Mouse (Mus musculus): ENCODE measurements around the gene Sars2. TPM values are rescaled to one million over a fixed set of nuclear protein-coding genes. Genes with fewer than 3 reads are reported as not detected.

Sars2 gene
- polyA plus RNA-seq, 1 experiment from 2014 or later = 25.3 TPM

DNA sequence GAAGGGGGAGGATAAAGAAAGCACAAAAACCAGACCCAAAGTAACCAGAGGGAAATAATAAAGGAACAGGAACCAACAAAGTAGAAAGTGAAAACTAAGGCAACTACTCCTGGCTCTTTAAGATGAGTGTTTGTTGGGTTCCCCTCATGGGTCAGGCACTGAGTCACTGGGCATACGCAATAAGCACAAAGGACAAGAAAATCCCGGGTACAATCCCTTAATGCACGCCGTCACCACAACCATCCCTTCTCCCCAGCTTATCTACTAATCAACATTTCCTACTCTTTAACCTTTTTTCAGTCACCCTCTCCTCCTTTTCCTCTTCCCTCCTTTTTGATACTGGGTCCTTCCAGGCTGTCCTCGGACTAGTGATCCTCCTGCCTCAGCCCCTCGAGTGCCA lies 23.4 kb downstream of the Sars2 start:
- Histone ChIP-seq H3K9me3 (replicated peaks) (no peaks in the 10 kb centered on the region), H3K9ac (no peak overlapping the region), H3K4me2 (replicated peaks) (peak overlapping the region; percentile 58), H3K4me3 (replicated peaks) (peak overlapping the region; percentile 73), H3K4me1 (peaks cover 22% of the 10 kb centered on the region), H3K27ac (replicated peaks) (no peak overlapping the region), H3K36me3 (peaks cover 21% of the 10 kb centered on the region), H3K27me3 (no peaks in the 10 kb centered on the region)
- 82% methylated on average over 6 of the region's 6 CpGs for WGBS
- no peak for ATAC-seq (ENCODE audit: insufficient number of reproducible peaks, low FRiP score, low TSS enrichment, low read depth)

DNA sequence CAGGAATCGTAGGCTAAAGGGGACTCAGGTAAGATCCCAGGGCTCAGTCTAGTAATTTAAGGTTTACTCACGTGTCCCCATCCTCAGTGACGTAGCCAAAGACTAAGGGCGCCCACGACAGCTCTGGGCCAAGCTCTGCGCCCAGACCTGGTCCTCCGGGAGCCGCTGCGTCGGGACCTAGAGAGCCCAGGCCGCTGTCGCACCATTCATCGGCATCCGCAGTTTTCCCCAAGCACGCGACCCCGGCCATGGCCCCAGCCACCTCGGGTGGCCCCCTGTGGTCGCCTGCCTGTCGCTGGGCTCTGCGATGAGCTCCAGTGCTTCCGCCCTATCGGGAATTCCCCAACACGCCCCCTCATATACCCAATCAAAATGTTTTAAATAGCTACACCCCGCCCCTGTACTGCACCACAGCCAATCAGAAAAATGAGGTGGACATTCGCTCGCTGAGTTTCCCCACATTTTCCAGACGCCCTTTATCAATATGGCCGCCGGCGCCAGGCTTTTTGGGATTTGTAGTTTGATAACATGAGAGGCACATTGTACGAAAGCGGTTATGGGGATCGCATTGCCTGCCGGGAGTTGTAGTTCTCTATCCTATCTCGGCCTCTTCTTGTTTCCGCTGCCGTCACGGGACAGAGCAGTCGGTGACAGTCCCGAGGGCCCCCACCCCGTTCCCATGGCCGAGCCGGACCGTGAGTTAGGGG lies 24.5 kb downstream of the Sars2 start, which contains the start of gene Sirt2:
TSS of gene Sirt2 (plus strand) at position 563 of the 707 bp plus-strand sequence.
- Histone ChIP-seq H3K9ac (peak within 1 kb of the TSS; percentile 69), H3K27ac (replicated peaks) (no peak within 1 kb of the TSS), H3K27me3 (no peaks in the 10 kb centered on the region), H3K36me3 (peaks cover 10% of the 10 kb centered on the region), H3K4me2 (replicated peaks) (peak within 1 kb of the TSS; percentile 58), H3K9me3 (replicated peaks) (no peaks in the 10 kb centered on the region), H3K4me3 (replicated peaks) (peak within 1 kb of the TSS; percentile 73), H3K4me1 (peaks cover 22% of the 10 kb centered on the region)
- ATAC-seq (ENCODE audit: insufficient number of reproducible peaks, low FRiP score, low TSS enrichment, low read depth) = peak; percentile 97
- WGBS = under 1% methylated on average over 45 of the region's 45 CpGs

- ATAC-seq (ENCODE audit: insufficient number of reproducible peaks, low FRiP score, low TSS enrichment, low read depth) = no peak
- Histone ChIP-seq H3K4me3 (replicated peaks) (peak overlapping the region; percentile 73), H3K4me1 (peaks cover 22% of the 10 kb centered on the region), H3K36me3 (peaks cover 5% of the 10 kb centered on the region), H3K9me3 (replicated peaks) (no peaks in the 10 kb centered on the region), H3K4me2 (replicated peaks) (peak overlapping the region; percentile 52), H3K9ac (peak overlapping the region; percentile 69), H3K27me3 (no peaks in the 10 kb centered on the region), H3K27ac (replicated peaks) (no peak overlapping the region)
- WGBS = 2% methylated on average over 14 of the region's 14 CpGs
These were observed 25.1 kb downstream of the Sars2 start for GRCm38 (mm10) chr7:28766910-28767309.

DNA sequence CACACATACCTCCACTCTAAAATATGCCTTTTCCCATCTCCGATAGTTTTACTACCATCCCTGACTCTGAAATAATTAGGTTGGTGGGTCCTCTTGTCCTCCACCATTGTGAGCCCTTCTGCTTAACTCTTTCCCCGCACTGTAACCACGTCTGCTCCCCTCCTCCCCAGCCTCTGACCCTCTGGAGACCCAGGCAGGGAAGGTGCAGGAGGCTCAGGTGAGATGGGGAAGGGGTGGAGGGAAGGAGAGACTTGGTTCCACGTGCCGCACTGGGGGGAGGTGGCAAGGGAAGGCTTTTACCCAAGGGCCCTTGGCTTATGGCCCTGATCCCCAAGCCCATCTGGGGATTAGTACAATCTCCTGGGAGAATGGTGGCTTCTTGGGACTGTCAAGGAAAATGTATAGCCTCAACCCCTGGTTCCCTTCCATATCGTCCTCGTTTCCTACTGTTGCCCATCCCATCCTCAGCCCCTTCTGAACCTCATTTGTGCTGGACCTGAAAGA lies 25.7 kb downstream of the Sars2 start, which contains the start of gene Nfkbib:
TSS of gene Nfkbib (minus strand) at position 51 of the 504 bp plus-strand sequence.
- peak within 1 kb of the TSS; percentile 73 for H3K4me3 ChIP-seq (replicated peaks)

DNA sequence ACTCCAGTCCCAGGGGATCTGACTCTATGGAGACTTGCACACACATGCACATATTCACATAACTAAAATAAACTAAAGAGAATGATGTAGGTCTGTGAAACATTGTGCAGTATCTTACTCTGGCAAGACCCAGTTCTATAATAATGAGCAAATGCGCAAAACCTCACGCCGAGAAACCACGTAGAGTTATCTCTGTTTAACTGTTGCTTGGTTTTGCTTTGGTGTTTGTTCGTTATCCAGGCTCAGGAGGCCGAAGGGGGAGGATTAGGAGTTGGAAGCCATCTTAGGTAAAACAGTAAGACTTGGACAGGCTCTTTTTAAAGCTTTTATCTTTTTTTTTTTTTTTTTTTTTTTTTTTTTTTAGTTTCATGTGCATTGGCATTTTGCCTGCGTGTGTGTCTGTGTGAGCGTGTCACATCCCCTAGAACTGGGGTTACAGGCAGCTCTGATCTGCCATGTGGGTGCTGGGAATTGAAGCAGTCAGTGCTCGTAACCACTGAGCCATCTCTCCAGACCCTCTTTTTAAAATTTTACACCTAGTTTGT lies 27.7 kb downstream of the Sars2 start:
- no peak overlapping the region for H3K9ac ChIP-seq
- 86% methylated on average over 9 of the region's 9 CpGs for WGBS
- H3K36me3 ChIP-seq = 0 out of 2 replicates have a peak, but pooled peaks cover 15% of the 10 kb centered on the region
- H3K4me2 ChIP-seq (replicated peaks) = no peak overlapping the region
- H3K4me1 ChIP-seq = peaks cover 22% of the 10 kb centered on the region
- no peak overlapping the region for H3K27ac ChIP-seq (replicated peaks)
- H3K4me3 ChIP-seq (replicated peaks) = no peak overlapping the region
- no peak for ATAC-seq (ENCODE audit: insufficient number of reproducible peaks, low FRiP score, low TSS enrichment, low read depth)
- no peaks in the 10 kb centered on the region for H3K9me3 ChIP-seq (replicated peaks)
- no peaks in the 10 kb centered on the region for H3K27me3 ChIP-seq

More for the DNA sequence above, 25.7 kb downstream of the Sars2 start, which contains the start of gene Nfkbib:
- no peak for ATAC-seq (ENCODE audit: insufficient number of reproducible peaks, low FRiP score, low TSS enrichment, low read depth)
- Histone ChIP-seq H3K9me3 (replicated peaks) (no peaks in the 10 kb centered on the region), H3K4me1 (peaks cover 22% of the 10 kb centered on the region), H3K36me3 (0 out of 2 replicates have a peak, but pooled peaks cover 7% of the 10 kb centered on the region), H3K27me3 (no peaks in the 10 kb centered on the region), H3K4me2 (replicated peaks) (peak within 1 kb of the TSS; percentile 58), H3K27ac (replicated peaks) (no peak within 1 kb of the TSS), H3K9ac (peak within 1 kb of the TSS; percentile 69)
- 59% methylated on average over 7 of the region's 7 CpGs for WGBS

DNA sequence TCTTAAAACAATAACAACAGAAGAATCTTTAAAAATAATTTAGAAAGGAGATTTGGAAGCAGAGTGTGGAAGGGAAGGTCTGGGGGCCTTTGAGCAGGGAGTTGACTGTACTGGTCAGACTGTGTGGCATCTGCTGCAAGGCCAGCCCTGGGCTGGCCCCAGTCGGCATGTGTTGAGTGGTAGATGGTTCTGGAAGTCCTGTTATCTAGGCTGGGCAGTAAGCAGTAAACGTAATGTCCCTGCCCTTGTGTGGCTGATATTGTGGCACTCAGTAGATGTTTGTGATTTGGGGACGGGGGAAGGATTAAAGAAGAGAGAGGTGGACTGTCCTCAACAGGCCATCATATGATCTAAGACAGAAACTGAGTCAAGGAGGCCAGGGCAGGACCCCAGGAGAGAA lies 28.5 kb downstream of the Sars2 start:
- Histone ChIP-seq H3K36me3 (0 out of 2 replicates have a peak, but pooled peaks cover 15% of the 10 kb centered on the region), H3K9me3 (replicated peaks) (no peaks in the 10 kb centered on the region), H3K4me2 (replicated peaks) (no peak overlapping the region), H3K4me3 (replicated peaks) (no peak overlapping the region), H3K4me1 (peaks cover 16% of the 10 kb centered on the region), H3K9ac (no peak overlapping the region), H3K27ac (replicated peaks) (no peak overlapping the region), H3K27me3 (no peaks in the 10 kb centered on the region)
- no peak for ATAC-seq (ENCODE audit: insufficient number of reproducible peaks, low FRiP score, low TSS enrichment, low read depth)
- WGBS = 93% methylated on average over 3 of the region's 3 CpGs

- Histone ChIP-seq H3K27ac (replicated peaks) (no peak overlapping the region), H3K9ac (no peak overlapping the region), H3K9me3 (replicated peaks) (no peaks in the 10 kb centered on the region), H3K36me3 (peaks cover 19% of the 10 kb centered on the region; the same call in 1 of the 2 replicates), H3K4me1 (peaks cover 11% of the 10 kb centered on the region), H3K4me3 (replicated peaks) (no peak overlapping the region), H3K27me3 (no peaks in the 10 kb centered on the region), H3K4me2 (replicated peaks) (no peak overlapping the region)
- 87% methylated on average over 11 of the region's 11 CpGs for WGBS
- ATAC-seq (ENCODE audit: insufficient number of reproducible peaks, low FRiP score, low TSS enrichment, low read depth) = no peak
These were observed 30.1 kb downstream of the Sars2 start for GRCm38 (mm10) chr7:28771867-28772266.

DNA sequence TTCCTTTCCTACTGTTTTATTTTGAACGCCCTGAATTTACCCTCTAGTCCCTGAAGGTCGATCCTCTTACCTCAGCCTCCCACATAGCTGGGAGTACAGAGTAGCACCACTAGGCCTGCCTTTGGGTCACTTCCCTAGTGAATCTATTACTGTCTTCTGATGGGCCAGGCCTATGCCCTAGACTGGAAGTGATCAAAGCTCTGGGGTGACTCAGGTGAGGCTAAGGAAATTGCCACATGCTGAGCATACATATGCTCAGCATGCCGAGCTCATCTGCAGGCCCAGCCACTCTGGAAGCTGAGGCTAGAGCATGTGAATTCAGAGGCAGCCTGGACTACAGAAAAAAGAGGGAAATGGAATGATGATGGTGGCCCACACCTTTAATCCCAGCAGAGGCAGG lies 31.4 kb downstream of the Sars2 start:
- no peaks in the 10 kb centered on the region for H3K9me3 ChIP-seq (replicated peaks)
- 60% methylated on average over 3 of the region's 3 CpGs for WGBS
- peak overlapping the region; percentile 28; the same call in 1 of the 2 replicates for H3K27ac ChIP-seq (replicated peaks)
- H3K4me2 ChIP-seq (replicated peaks) = no peak overlapping the region
- no peaks in the 10 kb centered on the region for H3K27me3 ChIP-seq
- ATAC-seq (ENCODE audit: insufficient number of reproducible peaks, low FRiP score, low TSS enrichment, low read depth) = no peak
- H3K9ac ChIP-seq = no peak overlapping the region
- H3K4me1 ChIP-seq = no peaks in the 10 kb centered on the region
- no peak overlapping the region for H3K4me3 ChIP-seq (replicated peaks)
- H3K36me3 ChIP-seq = peaks cover 23% of the 10 kb centered on the region; the same call in 1 of the 2 replicates

GRCm38 (mm10) chr7:28774164-28774563 lies 32.4 kb downstream of the Sars2 start:
- Histone ChIP-seq H3K4me3 (replicated peaks) (no peak overlapping the region), H3K9me3 (replicated peaks) (no peaks in the 10 kb centered on the region), H3K36me3 (peaks cover 28% of the 10 kb centered on the region; the same call in 1 of the 2 replicates), H3K27ac (replicated peaks) (peak overlapping the region; percentile 28), H3K4me1 (no peaks in the 10 kb centered on the region), H3K9ac (no peak overlapping the region), H3K27me3 (no peaks in the 10 kb centered on the region), H3K4me2 (replicated peaks) (no peak overlapping the region)
- ATAC-seq (ENCODE audit: insufficient number of reproducible peaks, low FRiP score, low TSS enrichment, low read depth) = peak; percentile 25; the same call in 1 of the 2 replicates
- WGBS = 55% methylated on average over 12 of the region's 12 CpGs

DNA sequence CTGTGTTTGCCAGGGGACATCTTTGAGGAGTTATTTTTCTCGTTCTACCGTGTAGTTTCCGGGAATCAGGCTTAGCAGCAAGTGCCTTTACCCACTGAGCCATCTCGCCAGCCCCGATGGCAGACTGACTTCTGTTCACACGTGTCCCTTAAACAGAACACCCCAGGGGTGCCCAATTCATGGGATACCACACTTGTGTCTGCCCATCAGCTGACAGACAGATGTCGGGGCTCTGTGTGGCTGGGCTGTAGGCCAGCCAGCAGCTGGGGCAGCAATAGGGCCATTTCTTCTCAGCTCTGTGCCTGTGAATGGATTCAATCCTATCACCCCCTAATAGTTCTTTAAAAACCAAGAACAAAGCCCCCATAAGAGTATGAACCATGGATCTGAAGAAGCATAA lies 33.3 kb downstream of the Sars2 start:
- Histone ChIP-seq H3K27ac (replicated peaks) (no peak overlapping the region; the same call in 1 of the 2 replicates), H3K9me3 (replicated peaks) (no peaks in the 10 kb centered on the region), H3K4me2 (replicated peaks) (no peak overlapping the region), H3K36me3 (peaks cover 28% of the 10 kb centered on the region; the same call in 1 of the 2 replicates), H3K27me3 (no peaks in the 10 kb centered on the region), H3K4me3 (replicated peaks) (no peak overlapping the region), H3K4me1 (peaks cover under 1% of the 10 kb centered on the region), H3K9ac (no peak overlapping the region)
- no peak for ATAC-seq (ENCODE audit: insufficient number of reproducible peaks, low FRiP score, low TSS enrichment, low read depth)
- WGBS = 73% methylated on average over 7 of the region's 7 CpGs

- Histone ChIP-seq H3K4me3 (replicated peaks) (no peak overlapping the region), H3K27ac (replicated peaks) (no peak overlapping the region), H3K36me3 (peaks cover 19% of the 10 kb centered on the region), H3K4me2 (replicated peaks) (no peak overlapping the region), H3K4me1 (peaks cover 18% of the 10 kb centered on the region), H3K9ac (no peak overlapping the region), H3K27me3 (no peaks in the 10 kb centered on the region), H3K9me3 (replicated peaks) (no peaks in the 10 kb centered on the region)
- ATAC-seq (ENCODE audit: insufficient number of reproducible peaks, low FRiP score, low TSS enrichment, low read depth) = no peak
- WGBS = 82% methylated on average over 9 of the region's 9 CpGs
These were observed 37.0 kb downstream of the Sars2 start for GRCm38 (mm10) chr7:28778825-28779224.
